Mouse (Mus musculus): ENCODE data around the gene 1110051M20Rik. TPM values are rescaled to one million over a fixed set of nuclear protein-coding genes. Genes with fewer than 3 reads are reported as not detected.

1110051M20Rik gene
- polyA plus RNA-seq, 1 experiment from 2014 or later = 98.6 TPM

DNA sequence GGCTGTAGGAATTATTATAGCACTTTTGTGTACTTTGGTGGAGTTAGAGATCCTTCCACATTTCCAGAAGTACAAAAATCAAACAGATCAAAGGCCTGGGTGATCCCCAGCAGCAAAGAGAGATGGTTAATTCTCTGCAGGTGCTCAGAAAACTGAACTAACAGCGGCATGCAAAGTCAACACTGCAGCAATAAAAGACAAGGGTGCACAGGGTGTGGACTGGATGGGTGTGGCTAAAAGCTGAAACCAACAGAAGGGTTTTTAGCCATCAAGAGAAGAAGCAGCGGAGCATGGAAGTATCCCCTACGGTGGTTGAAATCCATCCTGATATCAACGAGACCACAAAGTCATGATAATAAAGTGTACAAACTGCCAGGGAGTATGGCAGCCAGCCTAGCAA, 122.0 kb downstream of the 1110051M20Rik start:
- Histone ChIP-seq H3K4me2 (ENCODE audit: low read depth) (no peak overlapping the region), H3K36me3 (ENCODE audit: control insufficient read depth, insufficient read depth, low read length) (no peaks in the 10 kb centered on the region), H3K9ac (ENCODE audit: low read length) (no peak overlapping the region), H3K27me3 (ENCODE audit: control insufficient read depth, insufficient read depth, low read length) (no peaks in the 10 kb centered on the region), H3K9me3 (ENCODE audit: control insufficient read depth, low read length) (no peaks in the 10 kb centered on the region), H3K27ac (ENCODE audit: low read depth, low read length) (no peak overlapping the region), H3K4me3 (ENCODE audit: low read depth, low read length) (no peak overlapping the region), H3K4me1 (ENCODE audit: control insufficient read depth, insufficient read depth, low read length) (no peaks in the 10 kb centered on the region)
- no peak for DNase-seq (ENCODE audit: low spot score)
- 79% methylated on average over 4 of the region's 4 CpGs for WGBS
- ATAC-seq (ENCODE audit: insufficient read depth, low FRiP score, low TSS enrichment) = no peak

DNA sequence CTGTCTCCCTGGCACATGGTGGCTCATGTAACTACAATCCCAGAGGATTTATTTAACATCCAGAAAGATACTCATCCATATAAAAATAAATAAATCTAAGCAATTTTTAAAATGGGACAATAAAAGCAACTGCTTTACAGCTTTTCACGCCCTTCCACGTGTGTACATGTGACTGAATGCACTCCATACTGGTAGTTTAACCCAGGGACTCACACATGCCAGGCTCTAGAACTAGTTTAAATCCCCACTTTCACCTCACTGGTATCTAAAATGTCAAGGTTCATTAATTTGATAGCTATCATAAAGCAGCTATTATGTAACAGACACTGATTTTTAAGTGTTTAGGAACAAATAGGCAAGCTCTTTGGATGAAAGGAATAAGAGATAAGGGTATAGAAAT, 122.6 kb downstream of the 1110051M20Rik start:
- Histone ChIP-seq H3K27me3 (ENCODE audit: control insufficient read depth, insufficient read depth, low read length) (no peaks in the 10 kb centered on the region), H3K4me3 (ENCODE audit: low read depth, low read length) (no peak overlapping the region), H3K4me2 (ENCODE audit: low read depth) (no peak overlapping the region), H3K9me3 (ENCODE audit: control insufficient read depth, low read length) (no peaks in the 10 kb centered on the region), H3K9ac (ENCODE audit: low read length) (no peak overlapping the region), H3K27ac (ENCODE audit: low read depth, low read length) (no peak overlapping the region), H3K36me3 (ENCODE audit: control insufficient read depth, insufficient read depth, low read length) (no peaks in the 10 kb centered on the region), H3K4me1 (ENCODE audit: control insufficient read depth, insufficient read depth, low read length) (no peaks in the 10 kb centered on the region)
- no peak for DNase-seq (ENCODE audit: low spot score)
- 92% methylated on average over 2 of the region's 2 CpGs for WGBS
- ATAC-seq (ENCODE audit: insufficient read depth, low FRiP score, low TSS enrichment) = no peak

DNA sequence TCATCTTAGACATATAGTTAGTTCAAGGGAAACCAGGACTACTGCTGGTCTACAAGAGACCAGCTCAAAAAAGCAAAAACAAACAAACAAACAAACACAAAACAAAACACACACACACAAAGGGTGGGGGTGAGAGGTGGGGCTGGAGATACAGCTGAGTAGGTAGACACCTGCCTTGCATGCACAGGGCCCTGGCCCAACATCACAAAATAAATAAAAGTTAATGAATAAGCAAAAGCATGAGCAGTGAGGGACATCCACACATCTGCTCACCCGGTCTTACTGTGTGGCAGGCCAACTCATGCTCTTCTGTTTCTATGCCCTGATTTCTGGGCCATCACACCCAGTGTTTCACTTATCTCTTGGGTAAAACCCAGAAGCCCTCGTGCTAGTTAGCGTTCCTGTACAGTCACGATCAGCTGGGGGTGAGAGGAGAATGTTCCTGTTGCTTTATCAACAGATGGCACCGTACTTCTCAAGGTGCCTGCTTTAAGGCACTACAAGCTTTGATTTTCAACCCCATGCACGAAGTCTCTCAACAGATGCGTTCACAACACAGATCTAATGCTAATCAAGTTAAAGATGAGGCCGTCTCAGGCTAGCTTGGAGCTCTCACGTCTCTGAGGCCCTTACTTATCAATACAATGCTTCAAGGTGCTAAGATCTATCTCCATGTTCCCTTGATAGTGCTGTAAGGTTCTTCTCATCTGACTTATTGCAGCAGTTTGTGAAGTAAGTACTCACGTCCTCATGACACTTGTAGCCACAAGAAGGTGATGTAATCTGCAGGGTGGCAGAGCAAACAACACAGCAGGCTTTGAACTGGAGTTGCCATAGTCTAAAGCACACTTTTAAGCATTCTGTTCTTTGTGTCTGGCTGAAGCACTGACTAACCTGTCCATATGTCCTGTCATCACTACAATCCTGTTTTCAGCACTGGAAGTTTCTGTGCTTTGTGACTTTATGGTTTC, 123.7 kb downstream of the 1110051M20Rik start:
- no peak for ATAC-seq (ENCODE audit: insufficient read depth, low FRiP score, low TSS enrichment)
- DNase-seq (ENCODE audit: low spot score) = no peak
- WGBS = 83% methylated on average over 10 of the region's 10 CpGs
- no peaks in the 10 kb centered on the region for H3K4me1 ChIP-seq (ENCODE audit: control insufficient read depth, insufficient read depth, low read length)
- no peak overlapping the region for H3K4me3 ChIP-seq (ENCODE audit: low read depth, low read length)
- H3K27me3 ChIP-seq (ENCODE audit: control insufficient read depth, insufficient read depth, low read length) = no peaks in the 10 kb centered on the region
- H3K4me2 ChIP-seq (ENCODE audit: low read depth) = no peak overlapping the region
- no peak overlapping the region for H3K9ac ChIP-seq (ENCODE audit: low read length)
- H3K27ac ChIP-seq (ENCODE audit: low read depth, low read length) = no peak overlapping the region
- no peaks in the 10 kb centered on the region for H3K9me3 ChIP-seq (ENCODE audit: control insufficient read depth, low read length)
- H3K36me3 ChIP-seq (ENCODE audit: control insufficient read depth, insufficient read depth, low read length) = no peaks in the 10 kb centered on the region

DNA sequence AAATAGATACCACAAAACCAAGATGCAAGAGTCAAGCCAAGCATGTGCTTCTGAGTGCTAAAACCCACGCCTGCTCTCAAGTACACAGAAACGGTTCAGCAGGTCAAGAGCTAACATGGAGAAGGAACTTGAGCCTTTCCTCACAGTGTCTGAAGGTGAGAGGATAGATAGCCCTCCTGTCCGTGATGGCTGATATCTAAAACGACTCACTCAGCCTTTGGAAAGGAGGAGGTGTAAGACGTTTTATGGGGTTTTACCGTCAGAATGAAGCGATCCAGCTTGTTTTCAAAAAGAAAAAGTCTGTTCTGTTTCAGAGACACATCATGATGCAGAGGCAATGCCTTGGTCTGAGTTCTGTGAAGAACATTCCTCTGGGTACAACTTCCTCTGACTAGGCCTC, 130.3 kb downstream of the 1110051M20Rik start:
- Histone ChIP-seq H3K36me3 (ENCODE audit: control insufficient read depth, insufficient read depth, low read length) (no peaks in the 10 kb centered on the region), H3K27me3 (ENCODE audit: control insufficient read depth, insufficient read depth, low read length) (no peaks in the 10 kb centered on the region), H3K9ac (ENCODE audit: low read length) (no peak overlapping the region), H3K27ac (ENCODE audit: low read depth, low read length) (no peak overlapping the region), H3K9me3 (ENCODE audit: control insufficient read depth, low read length) (no peaks in the 10 kb centered on the region), H3K4me1 (ENCODE audit: control insufficient read depth, insufficient read depth, low read length) (peaks cover 8% of the 10 kb centered on the region; the same call in 1 of the 2 replicates), H3K4me3 (ENCODE audit: low read depth, low read length) (no peak overlapping the region), H3K4me2 (ENCODE audit: low read depth) (no peak overlapping the region)
- whole genome bisulfite sequencing = 88% methylated on average over 7 of the region's 7 CpGs
- no peak for ATAC-seq (ENCODE audit: insufficient read depth, low FRiP score, low TSS enrichment)
- DNase-seq (ENCODE audit: low spot score) = no peak

DNA sequence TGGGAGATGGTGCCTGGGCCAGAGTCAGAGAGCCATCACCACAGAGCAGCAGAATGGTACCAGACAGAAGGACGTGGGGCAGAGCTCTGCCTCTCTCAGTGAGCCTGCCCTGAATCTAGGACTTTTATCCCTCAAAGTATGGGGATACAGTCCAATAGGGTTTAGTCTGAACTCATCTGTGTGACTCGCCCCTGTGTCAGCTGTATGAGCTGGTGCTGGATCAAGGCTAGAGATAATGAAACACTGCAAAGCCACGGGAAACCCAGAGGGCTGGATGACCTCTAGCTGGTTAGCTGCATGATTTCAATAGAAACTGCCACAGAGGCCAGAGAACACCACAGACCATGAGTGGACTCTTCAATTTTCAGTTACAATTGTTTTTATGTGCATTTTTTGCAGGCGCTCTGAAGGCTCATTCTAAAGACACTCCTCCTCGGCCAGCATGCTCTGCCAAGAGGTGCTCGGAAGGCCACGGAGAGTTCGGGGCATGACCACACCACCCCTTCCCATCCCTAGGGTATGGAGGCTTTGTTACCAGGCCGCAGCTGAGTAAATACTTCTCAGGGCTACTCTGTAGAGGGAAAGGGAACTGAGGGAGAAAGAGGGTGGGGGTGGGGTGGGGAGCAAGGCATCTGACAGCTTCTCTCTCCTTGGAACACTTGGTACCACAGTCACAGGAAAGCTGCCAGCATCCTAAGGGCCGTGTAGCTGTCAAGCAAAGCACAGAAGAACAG, 131.8 kb downstream of the 1110051M20Rik start:
- Histone ChIP-seq H3K9me3 (ENCODE audit: control insufficient read depth, low read length) (no peaks in the 10 kb centered on the region), H3K4me1 (ENCODE audit: control insufficient read depth, insufficient read depth, low read length) (peaks cover 8% of the 10 kb centered on the region; the same call in 1 of the 2 replicates), H3K4me2 (ENCODE audit: low read depth) (no peak overlapping the region), H3K27ac (ENCODE audit: low read depth, low read length) (no peak overlapping the region), H3K9ac (ENCODE audit: low read length) (no peak overlapping the region), H3K4me3 (ENCODE audit: low read depth, low read length) (no peak overlapping the region), H3K27me3 (ENCODE audit: control insufficient read depth, insufficient read depth, low read length) (no peaks in the 10 kb centered on the region), H3K36me3 (ENCODE audit: control insufficient read depth, insufficient read depth, low read length) (no peaks in the 10 kb centered on the region)
- 21% methylated on average over 10 of the region's 10 CpGs for WGBS
- ATAC-seq (ENCODE audit: insufficient read depth, low FRiP score, low TSS enrichment) (no peak), DNase-seq (ENCODE audit: low spot score) (no peak)

DNA sequence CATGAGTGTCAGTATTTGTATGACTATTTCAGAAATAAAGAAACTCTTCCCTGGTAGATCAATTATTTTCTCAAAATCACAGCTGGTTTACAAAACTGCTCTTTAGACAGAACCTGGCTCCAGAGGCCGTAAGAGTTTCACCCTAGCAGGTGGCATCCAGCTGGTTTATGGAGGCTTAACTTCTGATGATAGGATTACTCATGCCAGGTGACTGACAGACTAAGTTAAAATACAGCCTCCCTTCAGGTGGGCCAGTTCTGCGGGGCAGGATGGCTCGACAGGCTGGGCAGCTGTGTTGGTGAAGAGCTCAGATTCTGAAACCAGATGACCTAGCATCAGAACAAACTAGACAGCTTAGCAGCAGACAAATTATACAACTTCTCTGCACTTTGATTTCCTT, 135.0 kb downstream of the 1110051M20Rik start:
- ATAC-seq (ENCODE audit: insufficient read depth, low FRiP score, low TSS enrichment) (no peak), DNase-seq (ENCODE audit: low spot score) (no peak)
- H3K9me3 ChIP-seq (ENCODE audit: control insufficient read depth, low read length) = no peaks in the 10 kb centered on the region
- H3K9ac ChIP-seq (ENCODE audit: low read length) = no peak overlapping the region
- no peaks in the 10 kb centered on the region for H3K36me3 ChIP-seq (ENCODE audit: control insufficient read depth, insufficient read depth, low read length)
- H3K4me1 ChIP-seq (ENCODE audit: control insufficient read depth, insufficient read depth, low read length) = peaks cover 8% of the 10 kb centered on the region; the same call in 1 of the 2 replicates
- H3K4me3 ChIP-seq (ENCODE audit: low read depth, low read length) = no peak overlapping the region
- no peaks in the 10 kb centered on the region for H3K27me3 ChIP-seq (ENCODE audit: control insufficient read depth, insufficient read depth, low read length)
- WGBS = 61% methylated on average over 3 of the region's 3 CpGs
- H3K27ac ChIP-seq (ENCODE audit: low read depth, low read length) = no peak overlapping the region
- no peak overlapping the region for H3K4me2 ChIP-seq (ENCODE audit: low read depth)

DNA sequence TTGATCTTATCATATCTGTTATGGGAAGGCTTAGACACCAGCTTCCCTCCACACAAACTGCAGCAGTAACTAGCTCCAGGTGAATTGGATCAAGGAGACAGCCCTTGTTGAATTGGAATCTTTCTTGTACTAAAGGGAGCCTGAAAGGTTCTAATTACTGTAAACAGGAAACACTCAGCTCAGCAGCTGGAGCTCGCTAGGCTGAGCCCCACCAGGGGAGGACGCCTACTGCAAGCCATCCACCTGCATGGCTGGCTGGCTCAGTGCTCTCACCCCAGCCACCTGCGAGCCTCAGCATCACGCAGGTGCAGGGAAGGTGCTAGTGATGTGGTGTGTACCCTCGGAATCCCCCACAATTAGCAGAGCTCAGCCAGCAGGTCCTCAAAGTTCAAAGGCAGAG, 135.8 kb downstream of the 1110051M20Rik start:
- Histone ChIP-seq H3K9ac (ENCODE audit: low read length) (no peak overlapping the region), H3K4me3 (ENCODE audit: low read depth, low read length) (no peak overlapping the region), H3K4me1 (ENCODE audit: control insufficient read depth, insufficient read depth, low read length) (peaks cover 8% of the 10 kb centered on the region; the same call in 1 of the 2 replicates), H3K36me3 (ENCODE audit: control insufficient read depth, insufficient read depth, low read length) (no peaks in the 10 kb centered on the region), H3K27ac (ENCODE audit: low read depth, low read length) (no peak overlapping the region), H3K27me3 (ENCODE audit: control insufficient read depth, insufficient read depth, low read length) (no peaks in the 10 kb centered on the region), H3K4me2 (ENCODE audit: low read depth) (no peak overlapping the region), H3K9me3 (ENCODE audit: control insufficient read depth, low read length) (no peaks in the 10 kb centered on the region)
- 51% methylated on average over 5 of the region's 5 CpGs for WGBS
- DNase-seq (ENCODE audit: low spot score) = no peak
- no peak for ATAC-seq (ENCODE audit: insufficient read depth, low FRiP score, low TSS enrichment)

DNA sequence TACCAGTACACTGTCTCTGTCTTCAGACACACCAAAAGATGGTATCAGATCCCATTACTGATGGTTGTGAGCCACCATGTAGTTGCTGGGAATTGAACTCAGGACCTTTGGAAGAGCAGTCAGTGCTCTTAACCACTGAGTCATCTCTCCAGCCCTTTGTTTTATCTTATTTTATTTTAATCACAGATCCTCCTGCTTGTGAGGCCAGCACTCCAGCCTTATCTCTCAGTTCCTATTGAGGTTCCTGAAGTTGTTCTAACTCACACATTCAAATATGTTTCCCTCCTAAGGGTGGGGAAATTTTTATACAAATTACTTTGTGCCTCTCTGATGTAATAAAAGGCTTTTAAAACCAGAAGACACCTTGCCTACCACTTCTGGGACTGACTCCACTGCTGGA, 137.9 kb downstream of the 1110051M20Rik start:
- Histone ChIP-seq H3K27me3 (ENCODE audit: control insufficient read depth, insufficient read depth, low read length) (no peaks in the 10 kb centered on the region), H3K27ac (ENCODE audit: low read depth, low read length) (no peak overlapping the region), H3K4me3 (ENCODE audit: low read depth, low read length) (no peak overlapping the region), H3K36me3 (ENCODE audit: control insufficient read depth, insufficient read depth, low read length) (no peaks in the 10 kb centered on the region), H3K4me1 (ENCODE audit: control insufficient read depth, insufficient read depth, low read length) (no peaks in the 10 kb centered on the region), H3K4me2 (ENCODE audit: low read depth) (no peak overlapping the region), H3K9ac (ENCODE audit: low read length) (no peak overlapping the region), H3K9me3 (ENCODE audit: control insufficient read depth, low read length) (no peaks in the 10 kb centered on the region)
- ATAC-seq (ENCODE audit: insufficient read depth, low FRiP score, low TSS enrichment) (no peak), DNase-seq (ENCODE audit: low spot score) (no peak)

Data from neural tube, embryonic 11.5 days (tissue).